Mouse (Mus musculus) cerebellum, adult 18-20 months (tissue): ENCODE measurements around the gene Tmem221.
A peak's percentile ranks its signal among the peaks of the same experiment; 100 is the strongest.

Experiments
- DNase-seq, 2 experiments: peaks; one replicate each; pipeline ENCODE4 v3.0.0; 2021

The Tmem221 gene

DNA sequence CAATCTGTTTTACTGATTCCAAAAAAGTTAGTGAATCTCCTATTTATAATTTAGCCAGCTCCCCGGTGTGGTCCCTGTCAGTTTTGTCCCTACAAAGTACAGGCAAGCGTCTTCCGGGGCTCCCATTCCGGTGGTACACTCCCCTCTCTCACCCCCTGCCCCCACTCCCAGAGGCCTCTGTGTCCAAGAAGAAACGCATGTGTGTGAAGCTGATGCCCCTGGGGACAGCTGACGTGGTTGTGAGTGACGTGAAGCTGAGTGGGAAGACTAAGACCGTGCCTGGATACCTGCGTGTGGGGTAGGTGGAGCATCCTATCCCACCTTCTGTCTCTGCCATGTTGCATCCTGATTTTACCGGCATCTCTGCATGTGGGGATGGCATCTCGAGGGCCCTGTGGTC lies 13.6 kb downstream of the Tmem221 start:
- no peak for DNase-seq

DNA sequence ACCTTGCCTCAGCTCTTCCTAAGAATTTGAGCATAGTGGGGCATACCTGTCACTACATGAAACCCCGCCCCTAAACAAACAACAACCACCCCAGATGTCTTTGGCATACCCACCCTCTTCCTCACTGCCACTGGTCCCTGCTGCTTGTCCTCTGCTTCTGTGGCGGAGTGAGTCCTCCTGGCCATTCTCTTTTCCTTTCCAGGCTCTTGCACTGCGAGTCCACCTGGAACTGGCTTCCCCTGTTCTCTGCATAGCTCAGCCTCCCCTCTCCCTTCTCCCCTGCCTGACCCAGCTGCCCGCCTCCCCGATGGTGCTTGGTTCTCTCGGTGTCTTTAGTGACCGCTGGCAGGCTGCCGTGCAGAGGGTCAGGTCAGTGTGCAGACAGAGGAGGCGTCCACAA lies 14.9 kb downstream of the Tmem221 start:
- DNase-seq: no peak

DNA sequence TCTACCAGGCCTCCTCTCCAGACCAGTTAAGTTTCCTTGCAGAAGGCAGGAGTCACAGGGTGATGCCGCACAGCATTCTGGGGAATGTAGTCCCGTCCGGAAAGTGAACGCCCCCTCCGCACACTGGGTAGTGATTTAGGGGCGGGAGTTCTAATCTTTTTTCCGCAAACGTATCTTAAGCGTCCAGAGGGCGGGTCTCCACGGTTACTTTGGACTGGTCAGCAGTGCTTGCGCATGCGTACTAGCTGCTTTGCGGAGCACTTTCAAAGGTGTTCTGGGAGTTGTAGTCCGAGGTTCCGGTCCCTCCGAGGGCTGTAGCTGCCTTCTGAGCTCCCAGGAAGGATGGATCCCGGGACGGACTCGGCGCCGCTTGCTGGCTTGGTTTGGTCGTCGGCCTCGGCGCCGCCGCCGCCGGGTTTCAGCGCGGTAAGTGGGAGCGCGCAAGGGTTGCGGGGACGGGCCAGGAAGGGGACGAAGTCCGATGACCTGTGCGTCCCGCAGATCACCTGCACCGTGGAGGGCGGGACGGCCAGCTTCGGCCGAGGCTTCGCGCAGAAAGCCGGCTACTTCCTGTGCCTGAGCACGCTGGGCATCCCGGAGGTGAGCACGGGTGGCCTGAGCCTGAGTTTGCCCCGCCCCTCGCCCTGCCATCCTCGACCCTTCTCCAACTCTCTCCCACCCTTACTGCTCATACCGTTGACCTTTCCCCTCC lies 15.9 kb downstream of the Tmem221 start, which contains the start of gene Mvb12a:
Mvb12a (plus strand) TSS at position 291 of the 712 bp plus-strand sequence.
- DNase-seq: peak; percentile 94 to 99

GRCm38 (mm10) chr8:71537028-71537867 lies 21.4 kb downstream of the Tmem221 start, which contains the start of gene Bst2:
TSS of gene Bst2 (minus strand) at chr8:71537456.
- DNase-seq: peak in 1 of 2 experiments; percentile 27

- no peak for DNase-seq
Measured at GRCm38 (mm10) chr8:71535663-71536062, 23.0 kb downstream of the Tmem221 start.

DNA sequence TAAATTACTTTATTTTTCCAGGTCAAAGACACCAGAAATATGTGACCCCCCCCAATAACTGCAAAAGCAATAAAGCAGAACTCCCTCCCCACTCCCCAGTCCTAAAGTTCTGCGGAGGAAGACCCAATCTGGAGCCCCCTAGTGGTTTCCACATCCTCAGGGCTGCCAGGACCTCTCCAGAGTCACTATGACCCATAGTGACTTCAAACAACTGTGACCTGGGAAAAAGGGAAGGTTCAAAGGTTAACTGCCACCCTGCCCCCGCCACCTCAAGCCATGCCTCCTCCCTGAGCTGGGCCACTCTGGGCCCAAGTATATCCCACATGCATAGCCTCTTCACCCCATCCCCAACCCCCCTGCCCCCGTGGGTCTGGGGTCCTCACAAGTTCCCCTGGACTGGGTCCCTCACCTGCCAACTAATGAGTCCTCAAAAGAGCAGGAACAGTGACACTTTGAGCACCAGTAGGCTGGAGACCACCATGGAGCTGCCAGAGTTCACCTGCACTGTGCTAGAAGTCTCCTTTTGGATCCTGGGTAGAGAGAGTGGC lies 24.3 kb downstream of the Tmem221 start:
- DNase-seq: no peak

DNA sequence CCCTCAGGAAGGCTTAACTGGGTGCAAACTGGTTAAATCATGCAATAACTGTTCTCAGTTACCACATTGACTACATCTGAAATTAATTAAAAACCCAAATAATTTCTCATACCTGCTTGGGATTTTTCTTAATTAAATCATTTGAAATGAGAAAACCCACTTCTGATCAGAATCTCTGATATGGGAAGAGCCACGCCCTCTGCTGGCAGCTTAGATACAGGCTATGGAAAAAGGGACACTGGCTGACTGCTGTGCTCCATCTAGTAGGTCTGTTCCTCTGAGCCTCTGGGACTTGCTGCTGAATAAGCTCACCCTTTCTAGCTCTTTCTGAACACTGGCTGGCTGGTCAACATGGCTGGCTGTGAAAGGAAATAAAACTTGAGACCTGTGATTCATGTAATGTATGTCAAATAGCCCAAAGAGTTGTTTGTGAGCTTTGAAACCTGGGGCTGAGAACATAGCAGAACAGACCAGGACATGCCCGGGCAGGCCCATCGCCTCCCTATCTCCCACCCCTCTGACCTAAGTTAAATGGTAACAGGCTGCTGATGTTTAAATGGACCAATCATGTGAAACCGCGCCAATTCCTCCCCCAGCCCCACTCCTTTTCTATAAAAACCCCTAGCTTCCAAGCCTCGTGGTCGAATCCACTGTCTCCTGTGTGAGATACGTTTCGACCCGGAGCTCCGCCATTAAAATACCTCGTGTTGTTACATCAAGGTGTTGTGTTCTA lies 27.8 kb downstream of the Tmem221 start:
- DNase-seq: peak; percentile 70 to 74

DNA sequence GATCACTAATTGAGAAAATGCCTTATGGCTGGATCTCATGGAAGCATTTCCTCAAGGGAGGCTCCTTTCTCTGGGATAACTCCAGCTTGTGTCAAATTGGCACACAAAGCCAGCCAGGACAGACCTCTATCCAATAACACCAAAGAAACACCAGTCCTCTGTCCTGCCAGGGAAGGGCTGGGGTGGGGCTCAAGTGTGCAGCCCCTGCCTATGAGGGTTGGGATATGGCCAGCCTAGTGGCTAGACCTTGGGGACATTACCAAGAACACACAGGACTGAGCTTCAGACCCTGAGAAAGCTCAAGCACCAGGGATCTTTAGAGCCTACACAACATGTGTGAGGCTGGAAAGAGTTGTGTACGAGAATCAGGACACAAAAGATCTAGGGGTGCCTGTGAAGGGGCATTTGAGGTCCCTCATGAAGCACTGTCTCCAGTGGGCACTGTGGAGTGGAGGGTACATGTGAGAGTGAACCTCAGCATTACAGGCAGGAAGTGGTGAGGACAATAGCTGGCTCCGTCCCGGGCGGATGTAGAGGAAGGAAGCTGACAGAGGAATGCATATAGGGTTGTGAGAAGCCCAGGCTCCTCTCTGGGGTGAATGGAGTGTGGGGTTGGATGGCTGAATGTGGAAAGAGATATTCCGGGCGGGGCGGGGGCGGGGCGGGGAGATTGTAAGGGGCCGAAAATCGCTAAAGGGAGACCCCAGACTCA lies 30.2 kb downstream of the Tmem221 start:
- no peak for DNase-seq

- DNase-seq: no peak
Measured at GRCm38 (mm10) chr8:71527162-71527870, 31.4 kb downstream of the Tmem221 start.

DNA sequence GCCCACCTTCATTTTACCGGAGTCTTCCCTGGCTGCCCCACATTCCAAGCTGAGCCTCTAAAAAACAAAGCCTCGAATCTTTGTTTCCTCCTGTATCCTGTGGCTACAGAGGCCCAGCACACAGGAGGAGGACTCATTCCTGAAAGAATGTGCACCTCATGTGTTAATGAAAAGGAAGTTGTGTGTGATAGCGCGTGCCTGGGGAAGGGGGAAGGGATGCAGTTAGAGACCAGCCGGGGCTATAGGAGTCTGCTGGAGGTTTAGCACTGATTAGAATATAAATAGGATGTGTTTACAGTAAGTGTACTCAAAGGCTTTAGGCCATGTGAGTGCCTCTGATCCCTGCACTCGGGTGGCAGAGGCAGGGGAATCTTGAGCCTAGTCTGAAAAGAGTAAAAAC lies 32.4 kb downstream of the Tmem221 start:
- DNase-seq: no peak

DNA sequence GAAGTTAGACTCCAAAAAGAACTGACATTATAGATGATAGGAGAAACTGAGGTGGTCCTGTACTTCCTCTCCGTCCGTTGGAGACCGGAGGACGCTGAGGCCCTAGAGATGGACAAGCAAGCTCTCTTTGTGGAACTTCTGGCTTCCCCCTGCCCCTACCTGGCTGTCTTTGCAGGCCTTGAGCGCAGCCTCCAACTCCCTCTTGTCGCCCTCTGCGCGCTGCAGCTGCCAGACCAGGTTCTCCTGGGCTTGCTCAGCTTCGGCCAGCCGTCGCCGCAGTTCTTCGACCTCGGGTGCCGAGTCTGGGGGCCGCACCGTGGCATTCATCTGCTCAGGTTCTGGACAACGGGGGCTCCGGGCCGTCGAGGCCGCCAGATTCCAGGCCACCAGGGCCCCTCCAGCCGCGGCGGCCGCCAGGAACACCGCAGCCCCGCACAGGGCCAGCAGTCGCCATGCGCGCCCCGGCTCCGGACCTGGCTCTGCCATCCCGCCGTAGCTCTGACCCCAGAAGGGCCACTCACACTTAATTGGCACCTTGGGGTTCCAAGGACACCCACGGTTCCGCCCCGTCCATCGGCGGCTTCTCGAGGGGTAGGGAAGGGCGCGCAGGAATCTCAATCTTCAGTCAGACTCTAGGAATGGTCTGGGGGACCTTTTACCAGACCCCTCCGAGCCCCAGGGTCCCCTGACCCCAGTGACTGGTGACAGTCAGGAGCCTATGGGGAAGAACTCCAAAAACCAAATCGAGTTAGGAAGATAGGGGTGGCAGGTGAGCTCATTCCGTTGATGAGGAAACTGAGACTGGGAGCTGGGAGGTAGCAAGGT lies 33.2 kb downstream of the Tmem221 start, which contains the start of gene Ccdc194:
Ccdc194 (minus strand) TSS at position 486 of the 825 bp plus-strand sequence.
- DNase-seq: no peak

GRCm38 (mm10) chr8:71521634-71522033 lies 37.0 kb downstream of the Tmem221 start:
- peak; percentile 92 to 93 for DNase-seq

- peak; percentile 56 for DNase-seq
Measured at GRCm38 (mm10) chr8:71519037-71519825, 39.4 kb downstream of the Tmem221 start.

- DNase-seq: no peak
Measured at GRCm38 (mm10) chr8:71516786-71517185, 41.9 kb downstream of the Tmem221 start.

DNA sequence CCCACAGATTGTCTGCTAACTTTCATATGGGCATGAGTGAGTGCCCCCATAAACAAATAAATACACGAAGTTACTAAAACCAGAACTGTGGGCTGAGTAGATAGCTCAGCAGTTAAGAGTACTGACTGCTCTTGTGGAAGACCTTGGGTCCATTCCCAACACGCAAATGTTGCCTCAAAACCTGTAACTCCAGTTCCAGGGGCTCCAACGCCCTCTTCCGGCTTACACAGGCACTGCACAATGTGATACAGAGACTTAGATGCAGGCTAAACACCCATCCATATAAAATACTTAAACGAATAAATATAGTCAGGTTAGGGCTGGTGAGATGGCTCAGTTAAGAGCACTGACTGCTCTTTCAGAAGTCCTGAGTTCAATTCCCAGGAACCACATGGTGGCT lies 43.6 kb downstream of the Tmem221 start:
- DNase-seq: no peak

DNA sequence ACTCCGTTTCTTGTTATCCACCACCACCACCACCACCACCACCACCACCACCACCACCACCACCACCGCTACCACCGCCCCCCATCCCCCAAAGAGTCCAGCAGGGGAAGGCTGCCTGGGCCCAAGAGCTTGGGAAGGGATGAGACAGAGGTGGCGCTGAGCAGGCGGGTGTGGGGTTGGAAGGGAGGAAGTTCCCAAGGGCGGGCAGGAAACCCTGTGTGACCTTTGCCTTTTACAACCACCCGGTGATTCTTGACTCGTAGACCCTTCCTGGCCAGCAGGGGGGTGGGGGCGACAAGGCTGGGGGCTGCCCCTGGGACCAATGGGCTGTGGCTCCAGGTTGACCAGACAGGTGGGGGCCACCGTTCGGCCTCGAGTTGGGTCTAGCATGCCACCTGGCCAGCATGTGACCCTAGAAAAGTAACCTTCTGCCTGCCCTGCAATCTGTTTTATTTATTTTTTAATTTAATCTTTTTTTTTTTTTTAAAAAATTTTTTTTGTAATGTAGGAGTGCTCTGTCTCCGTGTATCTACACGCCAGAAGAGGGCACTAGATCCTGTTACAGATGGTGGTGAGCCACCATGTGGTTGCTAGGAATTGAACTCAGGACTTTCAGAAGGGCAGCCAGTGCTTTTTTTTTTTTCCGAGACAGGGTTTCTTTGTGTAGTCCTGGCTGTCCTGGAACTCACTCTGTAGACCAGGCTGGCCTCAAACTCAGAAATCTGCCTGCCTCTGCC lies 45.5 kb downstream of the Tmem221 start:
- no peak for DNase-seq

GRCm38 (mm10) chr8:71511644-71512043 lies 47.0 kb downstream of the Tmem221 start, which contains the start of gene Plvap:
TSS of gene Plvap (minus strand) at chr8:71511752.
- DNase-seq: no peak

GRCm38 (mm10) chr8:71509316-71509715 lies 49.4 kb downstream of the Tmem221 start:
- no peak for DNase-seq

GRCm38 (mm10) chr8:71507589-71508104 lies 51.0 kb downstream of the Tmem221 start:
- DNase-seq: peak; percentile 83 to 91
